Mouse (Mus musculus) megakaryocyte, embryonic 14.5 days (primary cell): ENCODE measurements around the gene Slc48a1. TPM values are rescaled to one million over a fixed set of nuclear protein-coding genes. Genes with fewer than 3 reads are reported as not detected.

Experiments
- H3K27me3 ChIP-seq: replicated peaks from 2 replicates; pipeline ENCODE3; 2012; ENCODE audit warnings: inconsistent platforms
- H3K36me3 ChIP-seq: replicated peaks from 2 replicates; pipeline ENCODE3; 2012; ENCODE audit warnings: low read length, inconsistent platforms, mixed read lengths
- H3K4me1 ChIP-seq: 2 replicates; pipeline ENCODE4 v1.6.1; 2012; ENCODE audit warnings: inconsistent platforms
- H3K4me3 ChIP-seq: replicated peaks from 2 replicates; pipeline ENCODE3; 2012; ENCODE audit warnings: moderate library complexity, mild to moderate bottlenecking, inconsistent platforms
- H3K9me3 ChIP-seq: 2 replicates; pipeline ENCODE4 v1.6.1; 2012; ENCODE audit warnings: inconsistent platforms
- FLI1 ChIP-seq: IDR thresholded peaks from 2 replicates; pipeline ENCODE4 v1.6.1; 2012; ENCODE audit warnings: low read length, inconsistent platforms, mixed read lengths
- GATA1 ChIP-seq: IDR thresholded peaks from 3 replicates; pipeline ENCODE4 v1.6.1; 2012; ENCODE audit warnings: mixed read lengths, low read length, inconsistent platforms, borderline replicate concordance
- polyA plus RNA-seq: library from polyadenylated mRNA; stranded (reverse); fragments of >175 nt; gene quantifications from 2 replicates; pipeline ENCODE4 v1.2.3, GENCODE M21; 2012; ENCODE audit warnings: low replicate concordance; ENCODE audit not compliant: insufficient read depth

Gene Slc48a1
- polyA plus RNA-seq, 1 experiment = 61.4 TPM

DNA sequence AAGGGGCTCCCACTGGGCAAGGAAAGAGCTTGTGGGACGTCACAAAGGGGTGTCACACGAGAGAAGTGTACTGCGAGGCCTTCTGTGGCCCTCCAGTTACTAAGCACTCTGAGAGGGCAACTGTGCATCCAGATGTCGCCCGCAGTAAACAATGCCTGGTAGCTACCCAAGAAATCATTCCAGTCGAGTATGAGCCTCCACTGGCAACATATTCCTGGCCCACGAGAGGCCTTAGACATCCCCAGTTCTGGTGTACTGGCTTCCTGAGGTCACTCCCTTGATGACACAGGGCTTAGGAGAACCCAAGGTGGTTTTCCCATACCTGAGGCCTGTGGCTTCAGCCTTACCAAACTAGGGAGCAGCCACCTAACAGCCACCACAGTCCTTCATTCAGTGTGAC is 34.6 kb downstream of the Slc48a1 start:
- Histone ChIP-seq H3K4me1 (peaks cover 76% of the 10 kb centered on the region), H3K4me3 (no peak overlapping the region), H3K36me3 (peaks cover 44% of the 10 kb centered on the region), H3K9me3 (no peaks in the 10 kb centered on the region), H3K27me3 (peaks cover 2% of the 10 kb centered on the region)
- TF ChIP-seq GATA1 (no peak), FLI1 (no peak)

DNA sequence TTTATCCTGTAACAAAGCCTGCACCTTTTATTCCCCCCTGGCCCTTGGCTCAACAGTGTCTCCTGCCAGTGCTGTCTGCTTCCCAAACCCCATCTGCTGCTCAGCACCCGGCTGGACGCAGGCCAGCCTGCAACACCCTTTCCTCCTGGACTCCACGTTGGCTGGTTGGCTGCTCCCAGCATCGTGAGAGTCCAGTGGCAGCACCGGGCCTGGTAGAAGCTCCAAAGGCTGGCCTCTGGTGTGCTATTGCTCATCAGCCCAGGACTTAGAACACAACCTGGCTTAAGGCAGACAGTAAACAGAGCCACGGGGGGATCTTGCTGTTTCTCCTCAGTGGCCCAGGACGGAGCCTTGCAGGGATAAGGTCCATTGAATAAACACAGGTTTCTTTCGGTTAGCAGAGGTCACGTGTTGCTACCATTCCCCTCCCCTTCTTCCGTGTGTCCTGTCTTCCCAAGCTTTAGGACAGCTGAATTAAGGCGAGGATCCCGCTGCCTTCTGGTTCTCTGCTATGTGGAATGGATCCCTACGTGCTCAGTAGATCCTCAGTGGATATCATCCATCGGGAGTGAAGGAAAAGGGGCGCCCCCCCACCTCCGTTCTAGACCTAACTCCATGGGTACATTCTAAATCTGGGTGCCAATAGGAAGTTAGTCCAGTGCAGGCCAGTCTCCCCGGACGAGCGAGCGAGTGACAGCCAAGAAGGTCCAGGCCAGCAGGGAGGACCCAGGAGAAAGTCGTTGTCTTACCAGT is 35.3 kb downstream of the Slc48a1 start:
- TF ChIP-seq FLI1 (no peak), GATA1 (no peak)
- no peaks in the 10 kb centered on the region for H3K9me3 ChIP-seq
- peaks cover 83% of the 10 kb centered on the region for H3K4me1 ChIP-seq
- H3K27me3 ChIP-seq = peaks cover 2% of the 10 kb centered on the region
- H3K4me3 ChIP-seq = no peak overlapping the region
- peaks cover 36% of the 10 kb centered on the region for H3K36me3 ChIP-seq

DNA sequence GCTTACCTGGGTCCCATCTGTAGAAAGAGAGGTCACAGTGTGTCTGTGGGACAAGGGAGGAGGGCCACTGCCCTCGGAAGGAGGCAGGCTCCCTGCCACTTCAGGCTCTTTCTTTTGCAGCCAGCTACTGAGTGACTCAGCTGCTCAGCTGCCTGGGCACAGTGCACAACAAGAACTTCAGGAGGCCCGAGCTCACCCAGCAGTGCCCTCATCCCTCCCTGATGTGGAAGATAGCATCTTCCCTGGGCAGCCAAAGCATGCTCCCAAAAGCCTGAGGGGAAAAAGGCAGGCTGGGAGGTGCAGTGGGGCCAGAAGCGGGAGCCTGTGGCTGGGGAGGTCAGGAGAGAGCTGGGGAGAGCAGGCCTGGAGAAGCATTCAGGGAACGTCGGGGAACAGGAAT is 36.4 kb downstream of the Slc48a1 start:
- H3K4me3 ChIP-seq = peak overlapping the region; percentile 48
- TF ChIP-seq GATA1 (no peak), FLI1 (no peak)
- no peaks in the 10 kb centered on the region for H3K27me3 ChIP-seq
- H3K4me1 ChIP-seq = peaks cover 90% of the 10 kb centered on the region
- H3K36me3 ChIP-seq = peaks cover 26% of the 10 kb centered on the region
- H3K9me3 ChIP-seq = no peaks in the 10 kb centered on the region

DNA sequence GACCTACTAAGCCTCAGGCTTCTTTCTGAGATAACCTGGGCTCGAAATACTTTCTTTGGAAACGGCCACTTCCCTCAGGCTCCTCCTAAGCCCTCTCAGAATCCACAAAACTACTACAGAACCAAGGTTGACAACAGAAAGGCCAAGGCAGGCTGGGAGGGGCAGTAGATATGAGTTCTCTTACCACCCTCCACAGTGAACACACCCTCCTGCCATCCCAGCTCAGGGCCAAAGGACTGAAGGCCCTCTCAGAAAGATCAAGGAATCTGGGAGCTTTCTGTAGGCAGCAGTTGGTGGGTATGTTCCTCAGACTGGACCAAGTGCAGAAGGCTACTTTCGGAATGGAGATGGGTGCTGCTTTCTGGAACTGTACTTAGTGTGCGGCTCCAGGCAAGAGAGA is 36.9 kb downstream of the Slc48a1 start:
- Histone ChIP-seq H3K9me3 (no peaks in the 10 kb centered on the region), H3K27me3 (no peaks in the 10 kb centered on the region), H3K36me3 (peaks cover 20% of the 10 kb centered on the region), H3K4me1 (peaks cover 93% of the 10 kb centered on the region), H3K4me3 (no peak overlapping the region)
- TF ChIP-seq FLI1 (no peak), GATA1 (no peak)

DNA sequence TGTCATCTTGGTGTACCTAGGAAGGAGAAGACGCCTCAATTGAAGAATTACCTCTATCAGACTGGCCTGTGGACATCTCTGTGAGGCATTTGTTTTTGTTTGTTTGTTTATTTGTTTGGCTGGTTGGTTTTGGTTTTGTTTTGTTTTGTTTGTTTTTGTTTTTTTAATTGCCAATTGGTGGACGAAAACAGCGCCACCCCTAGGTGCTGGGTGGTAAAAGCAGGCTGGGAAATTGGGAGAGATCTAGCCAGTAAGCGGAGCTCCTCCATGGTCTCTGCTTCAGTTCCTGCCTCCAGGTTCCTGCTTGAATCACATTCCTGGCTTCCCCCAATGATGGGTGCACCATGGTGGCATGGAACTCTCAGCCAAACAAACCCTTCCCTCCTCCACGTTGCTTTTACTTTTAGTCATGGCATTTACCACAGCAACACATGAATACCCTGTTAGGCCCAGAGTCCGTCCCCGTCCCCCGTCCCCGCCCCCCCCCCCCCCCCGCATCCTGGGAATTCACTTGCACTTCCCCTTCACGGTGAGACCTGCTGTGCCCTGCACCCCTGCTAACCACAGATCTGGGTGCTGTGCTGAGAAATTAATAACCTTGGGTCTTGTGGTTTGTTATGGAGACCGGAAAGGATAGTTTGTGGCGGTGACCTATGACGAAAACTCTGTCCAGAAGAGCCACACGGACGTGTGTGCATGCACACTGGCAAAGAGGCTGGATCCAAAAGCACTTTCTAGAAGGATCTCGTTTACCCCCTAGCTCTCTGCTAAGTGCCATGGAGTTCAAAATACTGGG is 38.1 kb downstream of the Slc48a1 start:
- H3K9me3 ChIP-seq = no peaks in the 10 kb centered on the region
- H3K4me3 ChIP-seq = peak overlapping the region; percentile 81
- peaks cover 93% of the 10 kb centered on the region for H3K4me1 ChIP-seq
- peaks cover 11% of the 10 kb centered on the region for H3K36me3 ChIP-seq
- no peaks in the 10 kb centered on the region for H3K27me3 ChIP-seq
- TF ChIP-seq GATA1 (no peak), FLI1 (no peak)

DNA sequence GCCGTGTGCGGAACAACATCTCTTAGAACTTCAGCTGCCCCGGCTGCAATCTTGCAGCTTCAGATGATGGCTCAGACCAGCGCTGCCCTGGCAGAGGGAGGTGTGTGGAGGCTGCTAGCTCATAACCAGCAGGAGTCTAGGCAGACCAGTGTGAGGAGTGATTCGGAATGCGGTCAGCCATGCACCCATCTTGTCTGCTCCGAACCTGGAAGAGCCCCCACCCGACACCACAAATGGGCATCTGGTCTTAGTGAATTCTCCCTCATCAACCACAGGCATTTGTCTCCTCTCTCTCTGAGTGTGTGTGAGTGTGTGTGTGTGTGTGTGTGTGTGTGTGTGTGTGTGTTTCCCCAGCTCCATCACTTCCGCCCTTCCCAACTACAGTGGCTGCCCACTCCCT is 41.6 kb downstream of the Slc48a1 start:
- no peaks in the 10 kb centered on the region for H3K9me3 ChIP-seq
- H3K36me3 ChIP-seq = peaks cover 16% of the 10 kb centered on the region
- peaks cover 95% of the 10 kb centered on the region for H3K4me1 ChIP-seq
- no peaks in the 10 kb centered on the region for H3K27me3 ChIP-seq
- TF ChIP-seq GATA1 (no peak), FLI1 (no peak)
- peak overlapping the region; percentile 50 for H3K4me3 ChIP-seq

DNA sequence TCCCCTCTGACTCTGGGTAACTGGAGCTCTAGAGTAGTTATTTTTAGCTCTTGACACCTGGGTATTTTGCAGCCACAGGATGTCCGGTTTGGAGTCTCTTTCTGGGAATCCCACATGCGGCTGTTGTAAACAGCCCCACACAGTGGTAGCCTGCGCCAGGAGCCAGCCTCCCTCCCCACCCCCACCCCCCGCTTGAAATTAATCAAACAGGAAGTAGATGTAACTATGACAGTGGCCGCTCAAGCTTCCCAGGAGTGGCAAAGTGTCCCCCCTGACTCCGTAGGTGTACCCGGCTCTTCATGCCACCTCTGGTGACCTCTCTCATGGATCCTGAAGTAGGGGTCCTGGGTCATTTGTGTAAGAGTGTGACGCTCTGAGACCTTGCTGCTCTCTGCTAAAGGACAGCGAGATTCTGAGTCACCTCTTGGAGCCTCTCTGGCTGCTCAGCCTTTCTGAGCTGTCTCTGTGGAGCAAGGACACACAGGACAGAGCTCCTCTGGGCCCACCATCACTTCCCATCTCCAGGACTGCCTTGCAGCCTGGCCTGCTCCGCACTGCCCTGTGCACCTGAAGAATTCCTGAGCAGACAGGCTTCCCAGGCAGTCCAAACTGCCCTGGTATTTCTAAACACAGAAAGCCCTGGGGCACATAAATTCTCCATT is 43.1 kb downstream of the Slc48a1 start:
- Histone ChIP-seq H3K36me3 (peaks cover 9% of the 10 kb centered on the region), H3K9me3 (no peaks in the 10 kb centered on the region), H3K27me3 (peaks cover 11% of the 10 kb centered on the region), H3K4me3 (peak overlapping the region; percentile 84), H3K4me1 (peaks cover 95% of the 10 kb centered on the region)
- no peak for TF ChIP-seq GATA1
- no peak for TF ChIP-seq FLI1

DNA sequence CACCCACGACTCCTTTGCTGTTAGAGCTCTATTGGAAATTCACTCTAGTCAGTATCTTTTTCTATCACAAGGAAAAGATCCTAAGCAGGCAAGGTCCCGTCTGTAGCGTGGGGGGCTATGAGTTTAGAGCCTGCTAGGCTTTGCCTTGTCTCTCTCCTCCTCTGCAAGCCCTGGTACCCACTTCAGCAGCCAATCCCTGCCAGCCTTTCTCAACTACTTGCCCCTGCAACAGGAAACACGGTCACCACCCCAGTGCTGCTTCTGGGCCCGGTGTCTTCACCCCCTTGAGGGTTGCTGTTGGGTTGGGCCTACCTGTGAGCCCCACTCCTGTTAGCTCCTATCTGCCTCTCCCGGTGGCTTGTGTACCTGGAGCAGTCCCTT is 43.7 kb downstream of the Slc48a1 start:
- peaks cover 95% of the 10 kb centered on the region for H3K4me1 ChIP-seq
- no peak overlapping the region for H3K4me3 ChIP-seq
- H3K36me3 ChIP-seq = peaks cover 9% of the 10 kb centered on the region
- H3K27me3 ChIP-seq = peaks cover 14% of the 10 kb centered on the region
- H3K9me3 ChIP-seq = no peaks in the 10 kb centered on the region
- TF ChIP-seq GATA1 (no peak), FLI1 (no peak)

DNA sequence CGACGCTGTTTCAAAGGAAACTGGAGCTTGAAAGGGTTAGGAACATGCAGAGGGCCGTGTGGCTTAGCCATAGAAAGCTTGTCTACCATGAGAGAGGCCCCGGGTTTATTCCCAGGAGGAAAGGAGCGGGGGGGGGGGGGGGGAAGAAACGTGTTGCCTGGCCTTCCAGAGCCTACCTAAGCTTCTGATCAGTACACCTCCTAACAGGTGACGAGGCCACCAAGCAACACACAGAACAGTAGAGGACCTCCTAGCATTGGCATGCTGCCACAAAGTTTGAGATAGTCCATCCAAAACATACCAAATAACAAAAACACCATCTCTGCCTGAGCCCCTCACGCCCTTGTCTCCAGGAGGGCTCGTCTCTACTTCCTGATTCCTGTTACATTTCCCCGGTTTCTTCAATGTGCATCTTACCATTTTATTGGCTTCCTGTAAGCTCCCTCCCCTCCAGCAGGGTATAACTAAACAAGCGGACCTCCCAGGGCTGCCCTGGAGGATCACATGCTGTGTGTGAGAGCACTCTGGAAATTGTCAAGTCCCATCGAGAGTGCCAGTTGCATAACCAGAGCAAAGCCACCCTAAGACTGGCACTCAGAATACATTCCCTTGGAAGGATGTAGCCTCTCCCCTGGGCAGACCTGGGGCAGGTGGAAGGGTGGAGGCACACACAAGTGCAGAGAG is 44.4 kb downstream of the Slc48a1 start:
- no peaks in the 10 kb centered on the region for H3K9me3 ChIP-seq
- H3K4me3 ChIP-seq = peak overlapping the region; percentile 48
- TF ChIP-seq GATA1 (no peak), FLI1 (no peak)
- peaks cover 9% of the 10 kb centered on the region for H3K36me3 ChIP-seq
- H3K4me1 ChIP-seq = peaks cover 93% of the 10 kb centered on the region
- H3K27me3 ChIP-seq = peaks cover 17% of the 10 kb centered on the region
